Mouse (Mus musculus) midbrain, embryonic 14.5 days (tissue): Measurements from ENCODE around the gene Cdhr5. TPM values are rescaled to one million over a fixed set of nuclear protein-coding genes. Genes with fewer than 3 reads are reported as not detected.
A peak's percentile ranks its signal among the peaks of the same experiment; 100 is the strongest.

Experiments
- ATAC-seq: fragments of 200-750 bp; cut with Nextera tagmentation; 2 replicates; pipeline ENCODE4 v1.8.0; 2017; ENCODE audit warnings: moderate number of reproducible peaks, moderate library complexity; ENCODE audit not compliant: low FRiP score, low TSS enrichment
- DNase-seq: peaks from one replicate; pipeline ENCODE4 v3.0.0-alpha.2; 2015
- H3K27ac ChIP-seq: fragments of 300-500 bp; sonication (generic); replicated peaks from 2 replicates; pipeline ENCODE4 v1.5.1; 2014; ENCODE audit warnings: mild to moderate bottlenecking, low read depth, low read length, moderate library complexity
- H3K27me3 ChIP-seq: fragments of 300-500 bp; sonication (generic); 2 replicates; pipeline ENCODE4 v1.6.1; 2014; ENCODE audit warnings: low read length, control low read depth, mixed read lengths; ENCODE audit not compliant: control insufficient read depth, insufficient read depth
- H3K36me3 ChIP-seq: fragments of 300-500 bp; sonication (generic); 2 replicates; pipeline ENCODE4 v1.6.1; 2014; ENCODE audit warnings: low read length, control low read depth; ENCODE audit not compliant: control insufficient read depth, insufficient read depth
- H3K4me1 ChIP-seq: fragments of 300-500 bp; sonication (generic); 2 replicates; pipeline ENCODE4 v1.6.1; 2014; ENCODE audit warnings: mild to moderate bottlenecking, antibody characterized with exemption, low read length, control low read depth; ENCODE audit not compliant: control insufficient read depth, insufficient read depth
- H3K4me2 ChIP-seq: fragments of 300-500 bp; sonication (generic); 2 replicates; pipeline ENCODE4 v1.6.1; 2014; ENCODE audit warnings: mild to moderate bottlenecking, low read length, moderate library complexity
- H3K4me3 ChIP-seq: fragments of 300-500 bp; sonication (generic); replicated peaks from 2 replicates; pipeline ENCODE4 v1.5.1; 2014; ENCODE audit warnings: low read depth, low read length
- H3K9ac ChIP-seq: fragments of 300-500 bp; sonication (generic); replicated peaks from 2 replicates; pipeline ENCODE4 v1.6.1; 2014; ENCODE audit warnings: mild to moderate bottlenecking, low read length, moderate library complexity
- H3K9me3 ChIP-seq: fragments of 300-500 bp; sonication (generic); 2 replicates; pipeline ENCODE4 v1.6.1; 2016; ENCODE audit warnings: low read length, control low read depth, mixed read lengths; ENCODE audit not compliant: control insufficient read depth
- WGBS: fragments of 180-500 bp; shearing (Covaris S2); extraction: QIAGEN DNeasy Blood & Tissue Kit; methylation state at CpG from one replicate; pipeline ENCODE4 v1.1.7; 2014; 5-methylcytosine and 5-hydroxymethylcytosine counted together
- polyA plus RNA-seq: library from polyadenylated mRNA; unstranded; fragments of >200 nt; fragmentation: Nextera tagmentation; extraction: Ambion mirVana; gene quantifications from 2 replicates; pipeline ENCODE4 v1.2.1, GENCODE M21; 2014

Gene Cdhr5
- polyA plus RNA-seq, 1 experiment from 2014 or later: not detected

DNA sequence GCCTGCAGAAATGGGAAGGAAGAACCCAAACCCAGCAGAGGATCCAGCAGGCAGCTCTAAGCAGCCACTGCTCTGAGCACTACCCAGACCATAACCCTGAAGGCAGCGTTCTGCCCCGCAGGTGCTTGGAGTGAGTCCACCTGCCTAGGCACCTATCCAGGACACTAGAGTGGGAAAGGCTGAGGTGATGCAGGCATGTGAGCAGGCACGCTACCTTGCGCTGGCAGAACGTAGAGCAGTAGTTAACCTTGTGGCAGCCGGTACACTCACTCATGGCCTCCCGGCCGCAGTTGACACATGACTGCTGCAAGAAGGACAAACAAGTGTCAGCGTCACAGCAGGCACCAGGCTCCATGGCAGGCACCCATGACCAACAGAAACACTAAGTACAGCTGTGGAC, 24.8 kb upstream of the Cdhr5 start:
- H3K4me3 ChIP-seq: no peak overlapping the region
- peaks cover 92% of the 10 kb centered on the region for H3K36me3 ChIP-seq
- H3K9ac ChIP-seq: no peak overlapping the region
- no peaks in the 10 kb centered on the region for H3K9me3 ChIP-seq
- WGBS: 98% methylated on average over 9 of the region's 9 CpGs
- ATAC-seq (no peak), DNase-seq (no peak)
- H3K27me3 ChIP-seq: no peaks in the 10 kb centered on the region
- no peak overlapping the region for H3K4me2 ChIP-seq
- H3K4me1 ChIP-seq: no peaks in the 10 kb centered on the region
- no peak overlapping the region for H3K27ac ChIP-seq

- Histone ChIP-seq H3K9ac (no peak overlapping the region), H3K4me2 (no peak overlapping the region), H3K27me3 (peaks cover 18% of the 10 kb centered on the region), H3K36me3 (peaks cover 70% of the 10 kb centered on the region), H3K4me1 (peaks cover under 1% of the 10 kb centered on the region; the same call in 1 of the 2 replicates), H3K27ac (no peak overlapping the region), H3K4me3 (no peak overlapping the region), H3K9me3 (no peaks in the 10 kb centered on the region)
- WGBS: 97% methylated on average over 8 of the region's 8 CpGs
- ATAC-seq (no peak), DNase-seq (no peak)
Measured at GRCm38 (mm10) chr7:141299175-141299574, 22.6 kb upstream of the Cdhr5 start.

GRCm38 (mm10) chr7:141297926-141298650, 21.5 kb upstream of the Cdhr5 start:
- no peak overlapping the region for H3K9ac ChIP-seq
- peaks cover 10% of the 10 kb centered on the region for H3K4me1 ChIP-seq
- no peak overlapping the region for H3K27ac ChIP-seq
- DNase-seq (no peak), ATAC-seq (no peak)
- H3K4me2 ChIP-seq: no peak overlapping the region
- WGBS: 84% methylated on average over 3 of the region's 3 CpGs
- H3K36me3 ChIP-seq: peaks cover 60% of the 10 kb centered on the region
- H3K4me3 ChIP-seq: no peak overlapping the region
- no peaks in the 10 kb centered on the region for H3K9me3 ChIP-seq
- peaks cover 29% of the 10 kb centered on the region for H3K27me3 ChIP-seq

- Histone ChIP-seq H3K4me1 (peaks cover 21% of the 10 kb centered on the region), H3K4me3 (peak overlapping the region; percentile 33; the same call in 1 of the 2 replicates), H3K9me3 (no peaks in the 10 kb centered on the region), H3K27ac (no peak overlapping the region), H3K4me2 (peak overlapping the region; percentile 61), H3K9ac (no peak overlapping the region), H3K27me3 (peaks cover 54% of the 10 kb centered on the region), H3K36me3 (peaks cover 26% of the 10 kb centered on the region)
- 4% methylated on average over 22 of the region's 22 CpGs for WGBS
- no peak for DNase-seq
- no peak for ATAC-seq
Measured at GRCm38 (mm10) chr7:141294479-141294878, 17.9 kb upstream of the Cdhr5 start.

- Histone ChIP-seq H3K4me3 (peak overlapping the region; percentile 33), H3K4me1 (peaks cover 21% of the 10 kb centered on the region), H3K4me2 (peak overlapping the region; percentile 61), H3K27ac (no peak overlapping the region), H3K27me3 (peaks cover 54% of the 10 kb centered on the region), H3K9me3 (no peaks in the 10 kb centered on the region), H3K36me3 (peaks cover 21% of the 10 kb centered on the region), H3K9ac (no peak overlapping the region; the same call in 1 of the 2 replicates)
- DNase-seq (peak; percentile 59), ATAC-seq (no peak)
- 1% methylated on average over 53 of the region's 53 CpGs for WGBS
Measured at GRCm38 (mm10) chr7:141293852-141294471, 17.4 kb upstream of the Cdhr5 start.

- Histone ChIP-seq H3K9ac (no peak overlapping the region; the same call in 1 of the 2 replicates), H3K27ac (no peak overlapping the region), H3K4me1 (peaks cover 21% of the 10 kb centered on the region), H3K36me3 (peaks cover 12% of the 10 kb centered on the region), H3K27me3 (peaks cover 54% of the 10 kb centered on the region), H3K4me2 (peak overlapping the region; percentile 95), H3K4me3 (peak overlapping the region; percentile 48), H3K9me3 (no peaks in the 10 kb centered on the region)
- DNase-seq (peak; percentile 39), ATAC-seq (no peak)
- whole genome bisulfite sequencing: 17% methylated on average over 15 of the region's 15 CpGs
Measured at GRCm38 (mm10) chr7:141292583-141293388, 16.2 kb upstream of the Cdhr5 start.

GRCm38 (mm10) chr7:141291921-141292582, 15.5 kb upstream of the Cdhr5 start, which contains the start of gene Drd4:
TSS of gene Drd4 (plus strand) at chr7:141292006.
- no peaks in the 10 kb centered on the region for H3K9me3 ChIP-seq
- 1% methylated on average over 46 of the region's 46 CpGs for WGBS
- H3K4me3 ChIP-seq: peak within 1 kb of the TSS; percentile 48
- H3K9ac ChIP-seq: peak within 1 kb of the TSS; percentile 63
- ATAC-seq (peak; percentile 62; the same call in 1 of the 2 replicates), DNase-seq (peak; percentile 69)
- peak within 1 kb of the TSS; percentile 95 for H3K4me2 ChIP-seq
- peaks cover 21% of the 10 kb centered on the region for H3K4me1 ChIP-seq
- peaks cover 54% of the 10 kb centered on the region for H3K27me3 ChIP-seq
- no peak within 1 kb of the TSS for H3K27ac ChIP-seq
- H3K36me3 ChIP-seq: peaks cover 5% of the 10 kb centered on the region

DNA sequence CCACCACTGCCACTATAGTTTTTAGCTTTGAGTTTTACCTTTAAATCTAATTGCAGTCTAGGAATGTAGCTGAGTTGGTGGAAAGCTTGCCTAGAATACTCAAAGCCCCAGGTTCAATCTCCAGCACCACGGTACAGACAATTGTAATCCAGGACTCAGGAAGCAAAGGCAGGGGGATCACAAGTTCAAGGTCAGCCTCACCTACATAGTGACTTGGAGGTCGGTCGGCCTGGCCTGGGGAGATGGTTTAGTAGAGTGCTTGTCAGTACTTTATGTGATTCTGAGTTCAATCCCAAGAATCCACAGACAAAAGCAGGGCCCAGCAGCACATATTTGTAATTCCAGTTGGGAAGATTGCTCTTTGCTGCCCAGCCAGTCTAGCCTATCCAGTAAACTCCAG, 11.5 kb upstream of the Cdhr5 start:
- no peaks in the 10 kb centered on the region for H3K36me3 ChIP-seq
- WGBS: 88% methylated on average over 3 of the region's 3 CpGs
- H3K9ac ChIP-seq: no peak overlapping the region
- no peak overlapping the region for H3K4me3 ChIP-seq
- H3K4me1 ChIP-seq: 0 out of 2 replicates have a peak, but pooled peaks cover 10% of the 10 kb centered on the region
- ATAC-seq (no peak), DNase-seq (no peak)
- no peaks in the 10 kb centered on the region for H3K9me3 ChIP-seq
- peaks cover 25% of the 10 kb centered on the region for H3K27me3 ChIP-seq
- H3K4me2 ChIP-seq: no peak overlapping the region
- H3K27ac ChIP-seq: no peak overlapping the region
